Mouse (Mus musculus) stomach, postnatal 0 days (tissue): ENCODE results near the gene Gle1.

Experiments used
- CTCF ChIP-seq: IDR thresholded peaks from 2 replicates; pipeline ENCODE4 v1.5.1; 2016; ENCODE audit warnings: antibody characterized with exemption, low read depth, mild to moderate bottlenecking, moderate library complexity
- EP300 ChIP-seq: optimal IDR thresholded peaks from 2 replicates; pipeline ENCODE3; 2016; ENCODE audit warnings: antibody characterized with exemption

DNA sequence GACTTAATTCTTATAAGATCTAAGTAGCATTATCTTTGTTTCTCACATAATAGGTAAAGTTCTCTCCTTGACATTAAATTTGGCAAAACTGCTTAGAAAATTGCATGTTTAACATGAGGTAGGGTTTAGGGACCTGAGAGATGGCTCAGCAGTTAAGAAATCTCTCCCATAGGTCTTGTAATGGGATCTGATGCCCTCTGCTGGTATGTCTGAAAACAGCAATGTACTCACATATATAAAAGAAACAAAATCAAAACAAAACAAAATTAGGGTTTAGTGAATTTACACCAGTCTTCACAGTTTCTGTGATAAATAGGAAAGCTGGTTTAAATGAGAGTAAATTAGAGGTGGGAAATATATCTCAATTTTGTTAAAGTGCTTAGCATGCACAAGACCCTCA lies 42.1 kb downstream of the Gle1 start:
- peak; percentile 86 for TF ChIP-seq CTCF
- no peak for TF ChIP-seq EP300
